Mouse (Mus musculus): ENCODE results near the gene Vangl2. TPM values are rescaled to one million over a fixed set of nuclear protein-coding genes. Genes with fewer than 3 reads are reported as not detected.

The Vangl2 gene
- polyA plus RNA-seq, 1 experiment from 2014 or later: 48.9 TPM

GRCm38 (mm10) chr1:171966054-171966790 is 62.0 kb downstream of the Vangl2 start:
- DNase-seq (ENCODE audit: low spot score) (no peak), ATAC-seq (ENCODE audit: low FRiP score) (no peak)
- H3K4me1 ChIP-seq (replicated peaks; ENCODE audit: control insufficient read depth, insufficient read depth, low read length): peaks cover 5% of the 10 kb centered on the region; the same call in 1 of the 2 replicates
- H3K9ac ChIP-seq: no peak overlapping the region
- no peak overlapping the region for H3K4me2 ChIP-seq (replicated peaks)
- WGBS: 88% methylated on average over 6 of the region's 6 CpGs
- H3K9me3 ChIP-seq (ENCODE audit: control insufficient read depth, low read length): no peaks in the 10 kb centered on the region
- H3K27ac ChIP-seq: no peak overlapping the region
- no peaks in the 10 kb centered on the region for H3K27me3 ChIP-seq (ENCODE audit: control insufficient read depth, insufficient read depth, low read length)
- H3K4me3 ChIP-seq (replicated peaks; ENCODE audit: low read length): no peak overlapping the region
- H3K36me3 ChIP-seq (replicated peaks; ENCODE audit: control insufficient read depth, insufficient read depth): no peaks in the 10 kb centered on the region

DNA sequence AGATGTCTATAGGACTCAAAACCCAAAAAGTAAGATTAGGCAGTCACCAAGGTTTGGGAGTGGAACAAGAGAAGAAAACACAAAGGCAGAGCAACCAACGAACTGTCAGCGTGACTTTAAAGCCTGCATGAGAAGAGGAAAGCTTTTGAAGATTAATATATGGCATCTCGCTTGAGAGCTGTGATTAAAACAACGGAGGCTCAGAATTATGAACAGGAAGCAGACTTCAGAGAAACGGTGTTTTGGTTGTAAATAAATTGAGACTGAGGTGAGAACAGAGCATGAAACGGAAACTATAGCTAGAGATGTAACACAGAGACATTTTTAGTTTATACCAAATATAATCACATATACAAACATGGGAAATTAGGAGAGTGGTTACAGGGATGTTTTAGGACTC is 64.6 kb downstream of the Vangl2 start:
- Histone ChIP-seq H3K4me2 (replicated peaks) (no peak overlapping the region), H3K9me3 (ENCODE audit: control insufficient read depth, low read length) (no peaks in the 10 kb centered on the region), H3K4me3 (replicated peaks; ENCODE audit: low read length) (no peak overlapping the region), H3K27me3 (ENCODE audit: control insufficient read depth, insufficient read depth, low read length) (no peaks in the 10 kb centered on the region), H3K36me3 (replicated peaks; ENCODE audit: control insufficient read depth, insufficient read depth) (no peaks in the 10 kb centered on the region), H3K27ac (no peak overlapping the region), H3K4me1 (replicated peaks; ENCODE audit: control insufficient read depth, insufficient read depth, low read length) (no peaks in the 10 kb centered on the region), H3K9ac (no peak overlapping the region)
- WGBS: 86% methylated on average over 6 of the region's 6 CpGs
- DNase-seq (ENCODE audit: low spot score) (no peak), ATAC-seq (ENCODE audit: low FRiP score) (no peak)

DNA sequence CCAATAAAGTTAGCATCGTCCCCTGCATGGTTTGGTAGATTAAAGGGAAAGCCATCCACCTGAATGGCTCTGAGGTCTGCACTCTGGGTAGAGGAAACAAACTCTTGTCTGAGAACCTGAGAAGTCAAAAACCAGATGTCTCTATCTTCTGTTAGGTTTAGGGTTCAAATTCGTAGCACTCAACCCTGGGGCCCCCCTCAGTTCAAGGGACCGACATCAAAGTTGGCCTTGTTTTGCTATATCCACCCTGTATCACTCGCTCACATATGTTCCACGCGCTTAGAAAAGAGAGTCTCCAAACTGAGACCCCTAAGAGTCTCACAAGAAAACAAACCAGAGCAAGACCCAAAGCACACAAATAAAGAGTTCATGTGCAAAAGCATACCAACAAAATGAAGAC is 66.5 kb downstream of the Vangl2 start:
- no peaks in the 10 kb centered on the region for H3K9me3 ChIP-seq (ENCODE audit: control insufficient read depth, low read length)
- H3K4me3 ChIP-seq (replicated peaks; ENCODE audit: low read length): no peak overlapping the region
- no peak overlapping the region for H3K4me2 ChIP-seq (replicated peaks)
- WGBS: 91% methylated on average over 6 of the region's 6 CpGs
- no peaks in the 10 kb centered on the region for H3K27me3 ChIP-seq (ENCODE audit: control insufficient read depth, insufficient read depth, low read length)
- no peaks in the 10 kb centered on the region for H3K36me3 ChIP-seq (replicated peaks; ENCODE audit: control insufficient read depth, insufficient read depth)
- no peak for ATAC-seq (ENCODE audit: low FRiP score)
- H3K9ac ChIP-seq: no peak overlapping the region
- no peaks in the 10 kb centered on the region for H3K4me1 ChIP-seq (replicated peaks; ENCODE audit: control insufficient read depth, insufficient read depth, low read length)
- no peak for DNase-seq (ENCODE audit: low spot score)
- no peak overlapping the region for H3K27ac ChIP-seq

DNA sequence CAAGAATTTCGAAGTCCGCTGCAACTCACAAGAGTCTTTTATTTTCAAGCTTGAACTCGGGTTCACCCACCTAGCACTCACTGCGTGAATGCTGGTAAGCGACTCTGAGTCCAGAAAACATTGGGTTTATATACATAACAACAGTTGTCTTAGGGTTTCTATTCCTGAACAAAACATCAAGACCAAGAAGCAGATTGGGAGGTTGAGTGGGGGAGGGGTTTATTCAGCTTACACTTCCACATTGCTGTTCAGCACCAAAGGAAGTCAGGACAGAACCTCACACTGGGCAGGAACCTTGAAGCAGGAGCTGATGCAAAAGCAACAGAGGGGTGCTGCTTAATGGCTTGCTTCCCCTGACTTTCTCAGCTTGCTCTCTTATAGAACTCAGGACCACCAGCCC is 67.5 kb downstream of the Vangl2 start:
- WGBS: 89% methylated on average over 5 of the region's 5 CpGs
- H3K27me3 ChIP-seq (ENCODE audit: control insufficient read depth, insufficient read depth, low read length): no peaks in the 10 kb centered on the region
- DNase-seq (ENCODE audit: low spot score) (no peak), ATAC-seq (ENCODE audit: low FRiP score) (no peak)
- no peak overlapping the region for H3K9ac ChIP-seq
- no peaks in the 10 kb centered on the region for H3K4me1 ChIP-seq (replicated peaks; ENCODE audit: control insufficient read depth, insufficient read depth, low read length)
- no peak overlapping the region for H3K4me2 ChIP-seq (replicated peaks)
- H3K4me3 ChIP-seq (replicated peaks; ENCODE audit: low read length): no peak overlapping the region
- H3K27ac ChIP-seq: no peak overlapping the region
- no peaks in the 10 kb centered on the region for H3K36me3 ChIP-seq (replicated peaks; ENCODE audit: control insufficient read depth, insufficient read depth)
- no peaks in the 10 kb centered on the region for H3K9me3 ChIP-seq (ENCODE audit: control insufficient read depth, low read length)

GRCm38 (mm10) chr1:171957411-171957810 is 70.8 kb downstream of the Vangl2 start:
- Histone ChIP-seq H3K27ac (no peak overlapping the region), H3K36me3 (replicated peaks; ENCODE audit: control insufficient read depth, insufficient read depth) (no peaks in the 10 kb centered on the region), H3K4me2 (replicated peaks) (no peak overlapping the region), H3K9ac (no peak overlapping the region), H3K9me3 (ENCODE audit: control insufficient read depth, low read length) (no peaks in the 10 kb centered on the region), H3K4me3 (replicated peaks; ENCODE audit: low read length) (no peak overlapping the region), H3K27me3 (ENCODE audit: control insufficient read depth, insufficient read depth, low read length) (no peaks in the 10 kb centered on the region), H3K4me1 (replicated peaks; ENCODE audit: control insufficient read depth, insufficient read depth, low read length) (no peaks in the 10 kb centered on the region)
- DNase-seq (ENCODE audit: low spot score) (no peak), ATAC-seq (ENCODE audit: low FRiP score) (no peak)
- WGBS: 90% methylated on average over 2 of the region's 2 CpGs

- no peaks in the 10 kb centered on the region for H3K4me1 ChIP-seq (replicated peaks; ENCODE audit: control insufficient read depth, insufficient read depth, low read length)
- no peaks in the 10 kb centered on the region for H3K9me3 ChIP-seq (ENCODE audit: control insufficient read depth, low read length)
- no peak overlapping the region for H3K9ac ChIP-seq
- ATAC-seq (ENCODE audit: low FRiP score): no peak
- DNase-seq (ENCODE audit: low spot score): no peak
- no peaks in the 10 kb centered on the region for H3K36me3 ChIP-seq (replicated peaks; ENCODE audit: control insufficient read depth, insufficient read depth)
- H3K27ac ChIP-seq: no peak overlapping the region
- no peaks in the 10 kb centered on the region for H3K27me3 ChIP-seq (ENCODE audit: control insufficient read depth, insufficient read depth, low read length)
- 79% methylated on average over 6 of the region's 6 CpGs for WGBS
- no peak overlapping the region for H3K4me3 ChIP-seq (replicated peaks; ENCODE audit: low read length)
- H3K4me2 ChIP-seq (replicated peaks): no peak overlapping the region
Measured at GRCm38 (mm10) chr1:171955071-171955470, 73.2 kb downstream of the Vangl2 start.

Other genes with a start within 250 kb of the Vangl2 start
- 1.1 and 1.7 TPM in 2 replicates for gene Cd84, start 188.7 kb downstream of the Vangl2 start, polyA plus RNA-seq (2014; fragmentation: Nextera tagmentation; extraction: Ambion mirVana)
- not detected in 2 replicates for gene Gm10521, start 132.8 kb downstream of the Vangl2 start, polyA plus RNA-seq (2014; fragmentation: Nextera tagmentation; extraction: Ambion mirVana)
- gene Slamf6, start 110.9 kb downstream of the Vangl2 start, polyA plus RNA-seq (2014; fragmentation: Nextera tagmentation; extraction: Ambion mirVana): 0.21 and 0.33 TPM in 2 replicates
- gene Nhlh1, start 29.1 kb upstream of the Vangl2 start, polyA plus RNA-seq (2014; fragmentation: Nextera tagmentation; extraction: Ambion mirVana): 2.7 and 3.6 TPM in 2 replicates
- 161 and 193 TPM in 2 replicates for gene Copa, start 54.1 kb upstream of the Vangl2 start, polyA plus RNA-seq (2014; fragmentation: Nextera tagmentation; extraction: Ambion mirVana)
- gene Ncstn, start 54.4 kb upstream of the Vangl2 start, polyA plus RNA-seq (2014; fragmentation: Nextera tagmentation; extraction: Ambion mirVana): 106 and 111 TPM in 2 replicates
- gene Pex19, start 98.3 kb upstream of the Vangl2 start, polyA plus RNA-seq (2014; fragmentation: Nextera tagmentation; extraction: Ambion mirVana): 150 and 153 TPM in 2 replicates
- gene Dcaf8, start 119.6 kb upstream of the Vangl2 start, polyA plus RNA-seq (2014; fragmentation: Nextera tagmentation; extraction: Ambion mirVana): 70.1 and 71.7 TPM in 2 replicates
- 363 and 428 TPM in 2 replicates for gene Pea15a, start 178.4 kb upstream of the Vangl2 start, polyA plus RNA-seq (2014; fragmentation: Nextera tagmentation; extraction: Ambion mirVana)
- 1.4 and 2.2 TPM in 2 replicates for gene Casq1, start 191.4 kb upstream of the Vangl2 start, polyA plus RNA-seq (2014; fragmentation: Nextera tagmentation; extraction: Ambion mirVana)
- 0.15 TPM in 1 of 2 replicates, not detected in the other for gene Atp1a4, start 230.0 kb upstream of the Vangl2 start, polyA plus RNA-seq (2014; fragmentation: Nextera tagmentation; extraction: Ambion mirVana)
- gene Igsf8, start 233.2 kb upstream of the Vangl2 start, polyA plus RNA-seq (2014; fragmentation: Nextera tagmentation; extraction: Ambion mirVana): 64.7 and 69.0 TPM in 2 replicates